Mouse (Mus musculus): ENCODE measurements around the gene Xrcc5. TPM values are rescaled to one million over a fixed set of nuclear protein-coding genes. Genes with fewer than 3 reads are reported as not detected.

Gene Xrcc5
- polyA plus RNA-seq, 1 experiment from 2014 or later, result 35.1 TPM

DNA sequence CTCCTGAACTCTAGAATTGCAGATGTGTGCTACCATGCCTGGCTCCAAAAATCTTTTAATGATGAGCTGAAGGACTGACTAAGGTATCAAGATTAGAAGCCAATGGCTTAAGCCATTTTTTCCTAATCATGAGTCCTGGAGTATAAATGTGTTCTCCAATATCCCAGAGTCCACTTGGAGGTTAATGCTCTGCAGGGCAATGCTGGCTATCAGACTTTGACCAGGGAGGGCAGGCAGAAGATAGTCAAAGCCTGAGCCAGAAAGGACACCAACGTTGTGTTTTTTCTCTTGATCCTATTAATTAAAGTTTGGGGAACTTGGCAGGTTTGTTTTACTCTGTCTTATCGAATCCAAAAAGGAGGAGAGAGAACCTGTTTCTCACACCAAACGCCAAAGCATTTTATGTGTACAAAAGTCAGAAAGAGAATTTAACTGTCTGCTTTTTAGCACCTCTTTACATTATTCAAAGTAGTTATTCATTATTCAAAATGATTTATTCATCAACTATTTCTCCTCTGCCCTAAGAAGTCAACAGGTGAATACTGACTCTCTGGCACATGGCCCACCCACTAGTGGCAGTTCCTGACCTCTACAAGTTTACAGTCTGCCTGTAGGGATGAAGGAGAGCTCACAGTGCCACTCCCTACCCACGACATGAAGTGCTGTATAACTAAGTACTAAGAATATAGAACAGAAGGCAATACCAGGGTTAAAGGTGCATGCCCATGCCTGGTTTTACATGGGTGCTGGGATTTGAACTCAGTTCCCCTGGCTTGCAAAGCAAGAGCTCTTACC lies 13.2 kb upstream of the Xrcc5 start:
- no peaks in the 10 kb centered on the region for H3K4me1 ChIP-seq
- H3K27ac ChIP-seq, result no peak overlapping the region
- no peak for DNase-seq (ENCODE audit: low spot score)
- no peaks in the 10 kb centered on the region for H3K9me3 ChIP-seq
- no peaks in the 10 kb centered on the region for H3K36me3 ChIP-seq
- 68% methylated on average over 4 of the region's 4 CpGs for WGBS
- no peak overlapping the region for H3K4me3 ChIP-seq
- H3K27me3 ChIP-seq (ENCODE audit: insufficient read depth, poor library complexity, severe bottlenecking), result no peaks in the 10 kb centered on the region

DNA sequence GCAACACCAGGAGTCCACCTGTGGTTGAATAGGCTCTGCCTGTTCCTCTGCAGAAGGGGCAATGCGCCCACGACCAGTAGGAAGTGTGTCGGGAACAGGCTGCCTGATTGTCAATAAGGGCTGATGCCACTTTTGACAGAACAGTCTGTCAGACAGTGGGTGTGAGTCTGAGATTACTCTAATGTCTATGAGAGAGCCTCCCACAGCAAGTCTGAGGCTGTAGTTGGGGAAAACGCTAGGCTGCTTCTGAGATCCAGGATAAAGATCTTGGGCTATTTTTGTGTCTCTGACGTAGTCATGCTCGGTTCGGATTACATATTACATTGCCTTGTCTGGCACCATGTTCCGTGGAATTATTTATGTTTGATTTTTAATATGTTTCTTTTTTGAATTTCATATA lies 11.5 kb upstream of the Xrcc5 start:
- H3K9me3 ChIP-seq, result no peaks in the 10 kb centered on the region
- H3K36me3 ChIP-seq, result no peaks in the 10 kb centered on the region
- H3K27me3 ChIP-seq (ENCODE audit: insufficient read depth, poor library complexity, severe bottlenecking), result no peaks in the 10 kb centered on the region
- no peaks in the 10 kb centered on the region for H3K4me1 ChIP-seq
- H3K27ac ChIP-seq, result no peak overlapping the region
- WGBS, result 77% methylated on average over 8 of the region's 8 CpGs
- no peak overlapping the region for H3K4me3 ChIP-seq
- no peak for DNase-seq (ENCODE audit: low spot score)

DNA sequence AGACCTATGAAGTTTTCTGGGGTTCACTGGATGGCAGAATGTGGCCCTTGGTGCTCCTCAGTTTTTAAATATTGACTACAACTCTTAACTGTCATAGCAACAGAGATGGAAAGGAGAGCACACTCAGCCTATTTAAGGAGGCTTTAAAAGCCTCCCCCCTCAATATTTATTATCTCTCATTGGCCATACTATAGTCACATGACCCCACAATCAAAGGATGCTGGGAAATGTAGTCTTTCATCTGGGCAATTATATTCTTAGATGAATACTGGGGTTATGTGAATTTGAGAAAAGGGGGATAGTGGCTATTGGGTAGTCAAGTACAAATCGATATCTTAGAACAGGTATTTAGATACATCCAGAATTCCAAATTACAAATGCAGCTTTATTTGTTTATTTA lies 5.4 kb upstream of the Xrcc5 start:
- Histone ChIP-seq H3K27me3 (ENCODE audit: insufficient read depth, poor library complexity, severe bottlenecking) (no peaks in the 10 kb centered on the region), H3K36me3 (no peaks in the 10 kb centered on the region), H3K4me3 (no peak overlapping the region), H3K9me3 (no peaks in the 10 kb centered on the region), H3K27ac (no peak overlapping the region), H3K4me1 (no peaks in the 10 kb centered on the region)
- WGBS, result 86% methylated on average over 1 of the region's 1 CpGs
- DNase-seq (ENCODE audit: low spot score), result no peak

DNA sequence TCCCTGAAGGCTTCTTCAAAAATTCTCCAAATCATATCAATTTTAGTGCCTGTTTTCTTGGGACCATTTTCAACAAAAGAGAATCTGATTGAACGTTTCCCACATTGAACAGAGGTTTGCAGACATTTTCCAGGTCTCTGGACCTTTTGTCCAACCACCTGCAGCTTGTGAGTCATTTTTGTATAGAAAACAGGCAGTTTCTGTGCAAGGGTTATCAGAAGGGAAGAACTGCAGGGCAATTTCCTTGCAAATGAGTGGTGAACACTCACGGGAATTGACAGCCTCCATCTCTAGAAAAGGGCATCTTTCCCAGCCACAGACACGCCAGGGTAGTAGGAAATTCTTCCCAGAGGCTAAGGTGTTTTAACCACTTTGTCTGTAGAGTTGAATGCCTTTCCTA lies 980 bp upstream of the Xrcc5 start:
- H3K27me3 ChIP-seq (ENCODE audit: insufficient read depth, poor library complexity, severe bottlenecking), result no peaks in the 10 kb centered on the region
- WGBS, result 57% methylated on average over 3 of the region's 3 CpGs
- H3K36me3 ChIP-seq, result no peaks in the 10 kb centered on the region
- H3K4me1 ChIP-seq, result no peaks in the 10 kb centered on the region
- H3K9me3 ChIP-seq, result no peaks in the 10 kb centered on the region
- peak overlapping the region; percentile 90; the same call in 1 of the 2 replicates for H3K27ac ChIP-seq
- H3K4me3 ChIP-seq, result 0 out of 2 replicates have a peak overlapping the region, but pooled peaks have one; percentile 71
- no peak for DNase-seq (ENCODE audit: low spot score)

DNA sequence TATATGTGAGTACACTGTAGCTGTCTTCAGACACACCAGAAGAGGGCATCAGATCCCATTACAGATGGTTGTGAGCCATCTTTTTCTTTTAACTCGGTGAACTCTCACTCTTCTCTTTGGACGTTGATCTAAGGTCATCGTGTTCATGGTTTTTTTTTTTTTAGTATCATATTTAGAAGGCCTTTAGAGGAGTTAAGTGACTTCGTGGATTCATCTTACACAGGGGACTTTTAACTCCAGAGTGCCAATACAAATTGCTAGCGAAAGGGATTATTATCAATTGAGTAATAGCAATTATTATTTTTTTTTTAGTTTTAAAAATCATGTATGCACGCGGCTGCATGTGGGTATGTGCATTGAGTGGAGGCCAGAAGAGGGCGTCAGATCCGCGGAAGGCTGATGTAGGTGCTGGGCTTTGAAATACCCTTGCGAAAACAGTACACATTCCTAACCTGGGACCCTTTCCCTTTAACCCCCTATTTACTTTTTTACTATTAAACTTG lies 491 bp upstream of the Xrcc5 start:
- Histone ChIP-seq H3K27me3 (ENCODE audit: insufficient read depth, poor library complexity, severe bottlenecking) (0 out of 2 replicates have a peak, but pooled peaks cover 3% of the 10 kb centered on the region), H3K36me3 (0 out of 2 replicates have a peak, but pooled peaks cover 2% of the 10 kb centered on the region), H3K4me1 (no peaks in the 10 kb centered on the region), H3K27ac (peak overlapping the region; percentile 90), H3K9me3 (no peaks in the 10 kb centered on the region), H3K4me3 (peak overlapping the region; percentile 71)
- 3% methylated on average over 11 of the region's 11 CpGs for WGBS
- DNase-seq (ENCODE audit: low spot score), result no peak

DNA sequence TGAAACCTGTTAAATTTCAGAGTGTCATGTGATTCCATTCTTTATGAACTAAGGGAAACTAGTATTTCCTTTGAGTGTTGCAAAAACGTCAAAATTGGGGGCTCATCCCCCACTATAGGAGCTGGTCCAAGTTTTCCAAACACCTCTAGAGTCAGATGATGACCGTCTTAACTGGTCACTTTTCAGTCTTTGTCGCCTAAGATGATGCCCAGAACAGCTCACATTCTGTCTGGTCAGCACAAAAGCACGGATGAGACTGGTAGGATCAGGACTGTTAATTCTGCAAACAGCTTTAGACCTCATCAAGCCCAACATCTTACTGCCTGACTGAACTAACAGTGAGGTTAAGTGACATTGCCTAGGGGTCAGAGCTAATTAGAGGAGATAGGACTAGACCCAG lies 1.7 kb downstream of the Xrcc5 start:
- H3K4me1 ChIP-seq, result no peaks in the 10 kb centered on the region
- H3K27me3 ChIP-seq (ENCODE audit: insufficient read depth, poor library complexity, severe bottlenecking), result 0 out of 2 replicates have a peak, but pooled peaks cover 18% of the 10 kb centered on the region
- 63% methylated on average over 4 of the region's 4 CpGs for WGBS
- H3K36me3 ChIP-seq, result 0 out of 2 replicates have a peak, but pooled peaks cover 14% of the 10 kb centered on the region
- no peaks in the 10 kb centered on the region for H3K9me3 ChIP-seq
- H3K4me3 ChIP-seq, result no peak overlapping the region
- H3K27ac ChIP-seq, result no peak overlapping the region
- no peak for DNase-seq (ENCODE audit: low spot score)

DNA sequence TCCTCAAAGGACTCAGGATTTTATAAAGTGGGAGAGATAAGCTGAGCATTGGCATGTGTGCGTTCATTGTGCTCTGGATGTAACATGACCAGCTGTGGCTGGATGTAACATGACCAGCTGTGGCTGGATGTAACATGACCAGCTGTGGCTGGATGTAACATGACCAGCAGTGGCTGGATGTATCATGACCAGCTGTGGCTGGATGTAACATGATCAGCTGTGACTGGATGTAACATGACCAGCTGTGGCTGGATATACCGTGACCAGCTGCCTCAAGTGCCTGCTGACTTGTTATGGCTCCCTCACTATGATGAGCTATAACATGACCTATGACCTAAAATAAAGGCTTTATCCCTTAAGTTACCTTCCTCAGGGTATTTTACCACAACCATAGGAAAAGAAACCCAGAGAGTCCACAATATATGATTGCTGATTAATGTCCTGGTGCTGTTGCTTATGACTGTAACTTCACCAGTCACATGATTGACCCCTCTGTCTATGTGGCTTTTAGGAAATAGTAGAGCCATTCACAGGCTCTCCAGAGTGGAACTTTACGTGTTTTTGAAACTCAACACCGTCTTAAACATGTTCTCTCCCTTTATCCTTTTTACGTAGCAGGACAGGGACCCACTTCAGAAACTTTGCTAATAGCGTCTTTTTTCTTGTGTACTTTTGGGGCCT lies 2.7 kb downstream of the Xrcc5 start:
- Histone ChIP-seq H3K4me1 (no peaks in the 10 kb centered on the region), H3K9me3 (no peaks in the 10 kb centered on the region), H3K27me3 (ENCODE audit: insufficient read depth, poor library complexity, severe bottlenecking) (peaks cover 23% of the 10 kb centered on the region; the same call in 1 of the 2 replicates), H3K36me3 (0 out of 2 replicates have a peak, but pooled peaks cover 14% of the 10 kb centered on the region), H3K27ac (no peak overlapping the region), H3K4me3 (no peak overlapping the region)
- DNase-seq (ENCODE audit: low spot score), result no peak
- 76% methylated on average over 6 of the region's 6 CpGs for WGBS

DNA sequence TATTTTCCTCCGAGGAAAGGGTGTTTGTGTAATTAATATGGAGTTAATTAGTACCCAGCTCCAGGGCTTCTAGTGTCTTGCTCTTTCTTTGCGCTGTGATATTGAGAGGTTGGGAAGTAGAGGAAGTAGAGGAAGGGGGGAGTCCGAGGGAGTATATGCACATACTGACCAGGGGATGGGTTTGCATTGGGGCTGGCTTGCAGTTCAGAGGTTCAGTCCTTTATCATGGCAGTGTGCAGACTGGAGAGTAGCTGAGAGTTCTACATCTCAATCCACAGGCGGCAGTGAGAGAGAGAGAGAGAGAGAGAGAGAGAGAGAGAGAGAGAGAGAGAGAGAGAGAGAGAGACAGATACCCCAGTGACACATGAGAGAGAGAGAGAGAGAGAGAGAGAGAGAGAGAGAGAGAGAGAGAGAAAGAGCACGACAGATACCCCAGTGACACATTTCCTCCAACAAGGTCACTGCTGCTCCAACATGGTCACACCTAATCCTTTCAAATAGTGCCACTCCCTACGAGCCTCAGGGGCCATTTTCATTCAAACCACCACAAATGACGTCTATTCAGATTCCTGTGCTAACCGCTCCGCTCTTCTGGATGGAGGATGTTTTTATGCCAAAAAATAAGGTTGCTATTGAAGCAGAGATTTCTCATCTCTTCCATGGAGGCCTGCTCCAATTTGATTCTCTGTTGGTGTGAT lies 5.6 kb downstream of the Xrcc5 start:
- Histone ChIP-seq H3K4me1 (no peaks in the 10 kb centered on the region), H3K36me3 (peaks cover 27% of the 10 kb centered on the region), H3K27ac (no peak overlapping the region), H3K27me3 (ENCODE audit: insufficient read depth, poor library complexity, severe bottlenecking) (peaks cover 31% of the 10 kb centered on the region; the same call in 1 of the 2 replicates), H3K9me3 (no peaks in the 10 kb centered on the region), H3K4me3 (no peak overlapping the region)
- 85% methylated on average over 9 of the region's 9 CpGs for WGBS
- no peak for DNase-seq (ENCODE audit: low spot score)

DNA sequence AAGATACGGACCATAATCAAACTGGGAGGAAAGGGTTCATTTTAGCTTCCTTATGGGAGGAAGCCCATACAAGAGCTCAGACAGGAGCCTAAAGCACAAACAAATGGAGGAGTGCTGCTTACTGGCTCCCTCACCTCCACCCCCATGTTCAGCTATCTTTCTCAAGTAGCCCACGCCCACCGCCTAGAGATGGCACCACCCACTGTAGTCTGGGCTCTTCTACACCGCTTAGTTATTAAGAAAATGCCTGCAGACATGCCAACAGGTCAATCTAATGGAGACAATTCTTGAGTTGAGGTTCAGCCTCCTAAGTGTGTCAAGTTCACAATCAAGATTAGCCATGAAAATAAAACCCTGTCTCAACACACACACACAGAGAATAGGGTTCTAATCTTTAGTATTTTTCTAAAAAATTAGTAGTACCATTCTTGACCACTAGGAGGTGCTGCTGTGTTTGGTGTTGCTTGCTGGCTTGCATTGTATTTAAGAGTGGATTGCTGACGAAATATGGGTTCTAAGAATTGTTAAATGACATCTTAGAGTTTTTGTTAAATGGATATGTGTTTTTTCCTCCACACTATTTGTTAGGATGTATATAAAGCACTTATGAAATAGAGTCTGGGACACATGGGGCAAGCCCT lies 6.3 kb downstream of the Xrcc5 start:
- Histone ChIP-seq H3K27ac (no peak overlapping the region), H3K4me3 (no peak overlapping the region), H3K4me1 (no peaks in the 10 kb centered on the region), H3K9me3 (no peaks in the 10 kb centered on the region), H3K36me3 (peaks cover 32% of the 10 kb centered on the region), H3K27me3 (ENCODE audit: insufficient read depth, poor library complexity, severe bottlenecking) (peaks cover 38% of the 10 kb centered on the region)
- 74% methylated on average over 5 of the region's 5 CpGs for WGBS
- DNase-seq (ENCODE audit: low spot score), result peak; percentile 46

DNA sequence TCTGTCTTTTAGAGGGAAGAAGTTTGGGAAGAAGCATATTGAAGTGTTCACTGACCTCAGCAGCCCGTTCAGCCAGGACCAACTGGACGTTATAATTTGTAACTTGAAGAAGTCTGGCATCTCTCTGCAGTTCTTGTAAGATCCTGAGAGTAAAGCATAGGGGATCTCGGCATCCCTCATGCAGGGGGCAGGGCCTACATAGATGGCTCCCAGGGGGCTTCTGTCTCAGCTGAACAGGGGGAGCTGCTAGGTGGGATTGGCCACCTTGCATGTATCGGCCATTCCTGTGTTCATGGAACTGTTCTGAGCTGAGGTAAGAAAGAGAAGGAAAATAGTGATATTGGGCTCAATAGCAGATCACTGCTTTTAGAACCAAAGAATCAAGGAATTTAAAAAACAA lies 8.2 kb downstream of the Xrcc5 start:
- peak; percentile 61 for DNase-seq (ENCODE audit: low spot score)
- H3K36me3 ChIP-seq, result peaks cover 50% of the 10 kb centered on the region
- no peak overlapping the region for H3K4me3 ChIP-seq
- peaks cover 49% of the 10 kb centered on the region for H3K27me3 ChIP-seq (ENCODE audit: insufficient read depth, poor library complexity, severe bottlenecking)
- no peaks in the 10 kb centered on the region for H3K9me3 ChIP-seq
- H3K27ac ChIP-seq, result no peak overlapping the region
- no peaks in the 10 kb centered on the region for H3K4me1 ChIP-seq
- whole genome bisulfite sequencing, result 91% methylated on average over 4 of the region's 4 CpGs

DNA sequence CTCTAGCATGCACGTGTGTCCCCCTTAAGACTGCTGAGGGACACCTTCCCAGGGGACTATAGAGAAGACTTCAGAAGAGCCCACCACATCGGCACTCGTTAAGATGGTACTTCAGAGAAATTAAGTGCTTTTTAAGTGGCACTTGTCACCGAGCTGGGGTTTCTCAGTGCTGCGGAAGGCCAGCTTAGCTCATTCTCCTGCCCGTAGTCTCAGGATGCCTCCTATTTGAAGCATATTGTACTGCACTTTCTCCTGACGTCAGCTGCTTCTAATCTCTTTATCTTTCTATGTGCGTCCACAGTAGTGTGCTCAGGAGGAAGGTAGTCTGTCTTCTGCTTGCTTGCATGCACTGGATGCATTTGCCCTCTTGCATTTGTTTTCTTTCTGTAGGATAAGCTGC lies 9.2 kb downstream of the Xrcc5 start:
- WGBS, result 45% methylated on average over 8 of the region's 8 CpGs
- no peak overlapping the region for H3K4me3 ChIP-seq
- no peaks in the 10 kb centered on the region for H3K4me1 ChIP-seq
- H3K36me3 ChIP-seq, result peaks cover 59% of the 10 kb centered on the region
- no peak overlapping the region for H3K27ac ChIP-seq
- no peaks in the 10 kb centered on the region for H3K9me3 ChIP-seq
- H3K27me3 ChIP-seq (ENCODE audit: insufficient read depth, poor library complexity, severe bottlenecking), result peaks cover 56% of the 10 kb centered on the region
- DNase-seq (ENCODE audit: low spot score), result no peak

DNA sequence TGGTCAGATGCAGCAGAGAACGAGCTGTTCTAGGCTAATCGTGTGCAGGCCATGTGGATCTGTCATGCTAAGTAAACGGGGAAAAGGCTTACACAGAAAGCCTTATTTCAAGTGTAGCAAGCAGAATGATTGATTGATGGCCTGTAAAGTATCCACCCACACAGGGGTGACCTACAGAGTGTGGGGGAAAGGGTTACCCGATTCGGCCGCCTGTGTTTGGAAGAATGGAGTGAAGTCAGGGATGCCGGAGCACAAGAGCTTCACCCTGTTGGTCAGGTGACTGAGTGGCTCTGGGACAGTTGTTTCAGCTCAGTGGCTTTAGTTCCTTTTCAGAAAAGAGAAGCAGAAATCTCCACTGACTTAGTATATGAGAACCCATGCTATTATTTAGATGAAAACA lies 9.7 kb downstream of the Xrcc5 start:
- no peak overlapping the region for H3K4me3 ChIP-seq
- H3K27me3 ChIP-seq (ENCODE audit: insufficient read depth, poor library complexity, severe bottlenecking), result peaks cover 51% of the 10 kb centered on the region
- H3K9me3 ChIP-seq, result no peaks in the 10 kb centered on the region
- H3K4me1 ChIP-seq, result no peaks in the 10 kb centered on the region
- H3K27ac ChIP-seq, result no peak overlapping the region
- peak; percentile 64 for DNase-seq (ENCODE audit: low spot score)
- peaks cover 56% of the 10 kb centered on the region for H3K36me3 ChIP-seq
- WGBS, result 80% methylated on average over 7 of the region's 7 CpGs
